Mouse (Mus musculus): ENCODE results near the gene Naga.
A peak's percentile ranks its signal among the peaks of the same experiment; 100 is the strongest.

The Naga gene

DNA sequence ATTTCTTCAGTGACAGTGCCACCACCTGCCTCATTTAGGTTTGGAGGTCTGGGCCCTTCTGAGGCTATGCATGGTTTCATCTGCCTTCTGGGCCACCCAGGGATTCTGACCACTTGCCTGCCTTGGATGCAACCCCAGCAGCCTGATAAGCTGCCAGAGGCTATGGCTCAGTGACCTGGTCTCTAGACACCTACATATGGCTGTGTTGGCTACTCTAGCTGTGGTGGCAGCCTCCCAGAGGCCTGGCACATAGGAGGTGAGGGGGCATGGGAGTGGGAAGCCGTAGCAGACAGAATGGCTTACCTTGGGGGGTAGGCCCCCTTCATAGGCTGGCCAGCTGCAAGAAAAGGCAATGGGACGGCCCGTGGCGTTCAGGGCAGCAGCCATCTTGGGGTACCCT, 3.5 kb downstream of the Naga start:
- DNase-seq (ENCODE audit: low read depth, low spot score), result no peak
- Histone ChIP-seq H3K27me3 (ENCODE audit: control insufficient read depth, insufficient read depth, low read length, poor library complexity, severe bottlenecking) (no peaks in the 10 kb centered on the region; the same call in 1 of the 2 replicates), H3K36me3 (ENCODE audit: control insufficient read depth, insufficient read depth, low read length, poor library complexity, severe bottlenecking) (no peaks in the 10 kb centered on the region; the same call in 1 of the 2 replicates)

DNA sequence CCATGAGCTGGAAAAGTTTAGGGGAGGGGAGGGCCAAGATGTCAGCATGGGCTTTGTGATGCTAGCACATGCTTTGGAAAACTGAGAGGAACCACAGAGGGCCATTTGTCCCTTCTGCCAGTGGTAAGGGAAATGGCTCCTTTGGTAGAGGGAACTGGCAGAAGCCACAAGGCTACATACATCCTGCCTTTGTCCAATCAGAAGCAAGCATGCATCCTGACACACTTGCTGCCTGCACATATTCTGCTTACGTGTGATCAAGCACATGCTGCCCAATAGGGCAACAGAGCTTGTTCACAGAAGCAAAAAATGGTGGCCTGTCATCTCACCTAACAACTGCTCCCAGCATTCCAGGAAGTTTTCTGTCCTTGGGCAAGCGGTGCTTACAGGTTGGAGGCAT, 13.3 kb downstream of the Naga start:
- H3K36me3 ChIP-seq (ENCODE audit: control insufficient read depth, insufficient read depth, low read length, poor library complexity, severe bottlenecking), result no peaks in the 10 kb centered on the region
- no peaks in the 10 kb centered on the region; the same call in 1 of the 2 replicates for H3K27me3 ChIP-seq (ENCODE audit: control insufficient read depth, insufficient read depth, low read length, poor library complexity, severe bottlenecking)
- no peak for DNase-seq (ENCODE audit: low read depth, low spot score)

DNA sequence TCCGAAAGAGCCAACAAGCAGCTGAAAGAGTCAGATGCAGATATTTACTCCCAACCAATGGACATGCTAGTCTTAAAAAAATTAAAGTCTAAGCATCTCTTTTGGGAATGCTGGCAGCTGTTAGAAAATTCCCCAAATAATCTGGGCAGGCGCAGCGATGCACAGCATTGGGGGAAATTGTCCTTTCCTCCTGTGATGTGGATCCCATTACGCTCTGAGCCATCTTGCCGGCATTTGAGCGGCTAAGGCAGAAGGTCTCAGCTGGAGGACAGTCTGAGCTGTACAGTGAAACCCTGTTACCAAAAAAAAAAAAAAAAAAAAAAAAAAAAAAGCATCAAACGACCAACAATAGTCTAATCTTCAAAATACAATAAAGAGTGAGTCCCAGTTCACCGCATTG, 16.5 kb downstream of the Naga start:
- no peaks in the 10 kb centered on the region for H3K36me3 ChIP-seq (ENCODE audit: control insufficient read depth, insufficient read depth, low read length, poor library complexity, severe bottlenecking)
- no peak for DNase-seq (ENCODE audit: low read depth, low spot score)
- no peaks in the 10 kb centered on the region; the same call in 1 of the 2 replicates for H3K27me3 ChIP-seq (ENCODE audit: control insufficient read depth, insufficient read depth, low read length, poor library complexity, severe bottlenecking)

DNA sequence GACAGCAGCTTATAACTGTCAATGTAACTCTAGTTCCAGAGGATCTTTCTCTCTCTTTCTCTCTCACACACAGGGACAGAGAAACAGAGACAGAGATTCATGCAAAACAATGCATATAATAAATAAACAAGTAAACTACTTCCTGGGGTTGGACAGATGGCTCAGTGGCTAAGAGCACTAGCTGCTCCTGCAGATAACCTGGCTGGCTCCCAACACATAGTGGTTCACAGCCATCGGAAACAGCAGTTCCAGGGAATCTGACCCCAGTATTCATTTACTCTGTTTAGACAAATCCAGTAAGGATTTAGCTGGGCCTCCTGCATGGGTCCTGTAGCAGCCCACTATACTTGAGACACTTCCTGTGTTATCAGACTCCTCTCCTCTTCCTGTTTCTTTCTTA, 19.1 kb downstream of the Naga start:
- Histone ChIP-seq H3K27me3 (ENCODE audit: control insufficient read depth, insufficient read depth, low read length, poor library complexity, severe bottlenecking) (no peaks in the 10 kb centered on the region), H3K36me3 (ENCODE audit: control insufficient read depth, insufficient read depth, low read length, poor library complexity, severe bottlenecking) (no peaks in the 10 kb centered on the region)

DNA sequence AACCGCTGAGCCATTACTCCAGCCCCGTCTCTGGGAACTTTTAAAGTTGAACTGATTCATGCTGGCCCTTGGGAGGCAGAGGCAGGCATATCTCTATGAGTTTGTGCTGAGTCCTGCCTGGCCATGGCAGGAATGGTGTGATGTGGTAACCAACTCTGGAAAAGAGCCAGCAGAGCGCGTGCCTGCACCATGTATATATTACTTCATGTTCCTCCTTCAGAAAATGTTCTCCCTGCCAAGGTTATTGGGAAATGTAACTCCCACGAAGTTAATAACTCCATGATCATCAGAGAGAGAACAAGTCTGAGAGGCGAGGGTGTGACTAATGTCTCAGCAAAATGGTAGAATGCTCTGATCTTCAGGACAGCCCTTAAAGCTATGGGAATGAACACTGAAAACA, 20.9 kb downstream of the Naga start:
- no peak for DNase-seq (ENCODE audit: low read depth, low spot score)
- Histone ChIP-seq H3K36me3 (ENCODE audit: control insufficient read depth, insufficient read depth, low read length, poor library complexity, severe bottlenecking) (no peaks in the 10 kb centered on the region), H3K27me3 (ENCODE audit: control insufficient read depth, insufficient read depth, low read length, poor library complexity, severe bottlenecking) (no peaks in the 10 kb centered on the region)

More for the DNA sequence above, 19.1 kb downstream of the Naga start:
- no peak for DNase-seq (ENCODE audit: low read depth, low spot score)

DNA sequence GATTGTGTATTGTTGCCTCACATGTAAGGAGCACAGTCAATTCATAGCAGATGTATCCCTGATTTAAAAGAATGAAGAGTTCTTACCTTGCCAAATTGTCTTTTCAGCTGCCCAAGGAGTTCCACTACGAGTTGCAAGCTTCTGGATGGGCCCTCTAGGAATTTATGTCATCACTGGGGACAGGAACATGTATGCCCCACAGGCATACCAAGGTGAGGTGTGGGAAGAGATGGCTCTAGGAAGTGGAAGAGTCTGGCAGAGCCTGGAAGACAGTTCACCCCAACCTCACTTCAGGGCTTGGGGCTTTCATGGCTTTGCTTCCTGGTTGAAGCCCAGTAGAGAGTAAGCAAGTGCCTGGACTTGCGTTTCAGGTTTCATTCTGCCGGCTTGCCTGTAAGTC, 30.3 kb downstream of the Naga start:
- H3K27me3 ChIP-seq (ENCODE audit: control insufficient read depth, insufficient read depth, low read length, poor library complexity, severe bottlenecking), result no peaks in the 10 kb centered on the region
- no peaks in the 10 kb centered on the region for H3K36me3 ChIP-seq (ENCODE audit: control insufficient read depth, insufficient read depth, low read length, poor library complexity, severe bottlenecking)
- no peak for DNase-seq (ENCODE audit: low read depth, low spot score)

DNA sequence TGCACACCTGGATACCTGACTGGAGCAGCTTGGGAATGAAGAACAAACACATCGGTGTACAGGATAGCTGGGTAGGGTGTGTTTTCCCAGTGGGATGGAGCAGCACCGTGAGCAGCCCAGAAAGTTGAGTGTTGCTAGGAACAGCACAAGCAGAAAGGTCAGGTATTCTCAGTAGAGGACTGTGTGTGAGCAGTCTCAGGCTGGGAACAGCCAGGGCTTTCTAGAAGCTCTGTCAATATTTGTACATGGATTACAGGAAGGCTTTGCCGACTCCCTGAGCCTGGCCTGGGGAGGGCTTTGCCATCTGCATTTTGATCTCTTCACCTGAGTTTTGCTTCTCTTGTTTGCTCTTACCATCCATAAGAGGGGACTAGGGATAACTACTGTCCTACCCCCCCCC, 31.6 kb downstream of the Naga start:
- Histone ChIP-seq H3K27me3 (ENCODE audit: control insufficient read depth, insufficient read depth, low read length, poor library complexity, severe bottlenecking) (no peaks in the 10 kb centered on the region), H3K36me3 (ENCODE audit: control insufficient read depth, insufficient read depth, low read length, poor library complexity, severe bottlenecking) (no peaks in the 10 kb centered on the region)
- no peak for DNase-seq (ENCODE audit: low read depth, low spot score)

- H3K27me3 ChIP-seq (ENCODE audit: control insufficient read depth, insufficient read depth, low read length, poor library complexity, severe bottlenecking), result no peaks in the 10 kb centered on the region
Measured at GRCm38 (mm10) chr15:82298764-82299561, 39.8 kb downstream of the Naga start, which contains the start of gene Wbp2nl. Wbp2nl (plus strand) TSS chr15:82298954.

GRCm38 (mm10) chr15:82294059-82294458, 44.7 kb downstream of the Naga start:
- Histone ChIP-seq H3K27me3 (ENCODE audit: control insufficient read depth, insufficient read depth, low read length, poor library complexity, severe bottlenecking) (no peaks in the 10 kb centered on the region), H3K36me3 (ENCODE audit: control insufficient read depth, insufficient read depth, low read length, poor library complexity, severe bottlenecking) (no peaks in the 10 kb centered on the region)
- peak; percentile 21 for DNase-seq (ENCODE audit: low read depth, low spot score)

More at GRCm38 (mm10) chr15:82298764-82299561, 39.8 kb downstream of the Naga start, which contains the start of gene Wbp2nl:
- DNase-seq (ENCODE audit: low read depth, low spot score), result peak; percentile 8
- H3K36me3 ChIP-seq (ENCODE audit: control insufficient read depth, insufficient read depth, low read length, poor library complexity, severe bottlenecking), result no peaks in the 10 kb centered on the region

GRCm38 (mm10) chr15:82293271-82293711, 45.4 kb downstream of the Naga start:
- H3K36me3 ChIP-seq (ENCODE audit: control insufficient read depth, insufficient read depth, low read length, poor library complexity, severe bottlenecking), result no peaks in the 10 kb centered on the region
- no peak for DNase-seq (ENCODE audit: low read depth, low spot score)
- H3K27me3 ChIP-seq (ENCODE audit: control insufficient read depth, insufficient read depth, low read length, poor library complexity, severe bottlenecking), result no peaks in the 10 kb centered on the region

DNA sequence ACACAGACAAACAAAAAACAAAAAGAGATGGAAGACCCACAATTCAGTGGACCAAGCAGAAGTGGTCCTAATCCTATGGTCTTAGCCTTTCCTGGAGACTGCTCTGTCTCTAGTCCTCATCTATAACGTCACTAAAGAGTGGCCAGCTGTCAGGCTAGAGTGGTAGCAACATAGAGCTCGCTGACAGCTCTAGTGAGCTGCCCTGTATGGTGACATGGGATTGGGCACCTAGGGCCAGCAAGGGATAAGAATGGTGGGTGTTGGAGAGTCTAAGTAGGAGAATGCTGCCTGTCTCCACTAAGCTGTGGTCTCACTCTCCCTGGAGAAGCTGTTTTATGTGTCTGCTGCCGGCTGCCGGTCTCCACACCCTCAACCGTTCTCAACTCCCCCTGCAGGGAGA, 45.9 kb downstream of the Naga start:
- no peak for DNase-seq (ENCODE audit: low read depth, low spot score)
- no peaks in the 10 kb centered on the region for H3K27me3 ChIP-seq (ENCODE audit: control insufficient read depth, insufficient read depth, low read length, poor library complexity, severe bottlenecking)
- no peaks in the 10 kb centered on the region for H3K36me3 ChIP-seq (ENCODE audit: control insufficient read depth, insufficient read depth, low read length, poor library complexity, severe bottlenecking)

- no peak for DNase-seq (ENCODE audit: low read depth, low spot score)
- no peaks in the 10 kb centered on the region for H3K27me3 ChIP-seq (ENCODE audit: control insufficient read depth, insufficient read depth, low read length, poor library complexity, severe bottlenecking)
- no peaks in the 10 kb centered on the region for H3K36me3 ChIP-seq (ENCODE audit: control insufficient read depth, insufficient read depth, low read length, poor library complexity, severe bottlenecking)
Measured at GRCm38 (mm10) chr15:82290252-82290651, 48.5 kb downstream of the Naga start.

DNA sequence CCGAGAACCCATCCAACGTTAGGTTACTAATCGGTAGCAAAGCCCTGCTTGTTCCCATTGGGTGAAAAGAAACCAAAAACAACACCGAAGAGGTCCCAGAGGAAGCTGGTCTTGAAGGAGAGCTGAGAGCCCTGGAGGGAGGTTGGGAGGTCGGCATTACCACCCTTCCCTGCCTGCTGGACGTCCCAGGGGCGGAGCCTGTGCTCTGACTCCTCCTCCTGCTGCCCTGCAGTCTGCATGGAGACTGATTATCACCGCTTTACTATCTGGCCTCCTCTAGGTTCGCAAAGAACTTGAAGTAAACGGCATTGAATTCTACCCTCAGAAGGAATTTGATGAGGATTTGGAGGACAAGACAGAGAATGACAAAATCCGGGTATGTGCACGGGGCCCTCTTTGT, 52.6 kb downstream of the Naga start:
- no peak for DNase-seq (ENCODE audit: low read depth, low spot score)

DNA sequence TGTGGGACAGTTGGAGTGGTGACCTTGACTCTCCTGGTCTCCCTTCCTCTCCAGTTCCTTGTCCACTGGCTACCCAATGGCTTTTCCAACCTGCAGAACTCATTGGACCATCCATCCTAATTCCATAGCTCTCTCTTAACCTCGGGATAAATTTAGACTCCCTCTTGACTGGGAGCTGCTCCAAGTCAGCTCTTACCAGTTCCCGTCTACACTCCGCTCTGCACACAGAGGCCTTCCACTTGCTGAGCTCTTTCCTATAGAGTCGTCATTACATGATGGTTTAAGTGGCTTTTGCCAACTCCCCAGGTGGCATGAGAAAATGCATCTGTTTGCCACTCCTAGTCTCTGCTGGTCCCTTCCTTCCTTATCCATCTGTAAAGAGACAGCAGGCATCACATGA, 58.1 kb downstream of the Naga start:
- Histone ChIP-seq H3K27me3 (ENCODE audit: control insufficient read depth, insufficient read depth, low read length, poor library complexity, severe bottlenecking) (no peaks in the 10 kb centered on the region), H3K36me3 (ENCODE audit: control insufficient read depth, insufficient read depth, low read length, poor library complexity, severe bottlenecking) (no peaks in the 10 kb centered on the region)
- no peak for DNase-seq (ENCODE audit: low read depth, low spot score)

More for the DNA sequence above, 52.6 kb downstream of the Naga start:
- Histone ChIP-seq H3K36me3 (ENCODE audit: control insufficient read depth, insufficient read depth, low read length, poor library complexity, severe bottlenecking) (no peaks in the 10 kb centered on the region), H3K27me3 (ENCODE audit: control insufficient read depth, insufficient read depth, low read length, poor library complexity, severe bottlenecking) (no peaks in the 10 kb centered on the region)
